Mouse (Mus musculus): ENCODE data around the gene Pank2. TPM values are rescaled to one million over a fixed set of nuclear protein-coding genes. Genes with fewer than 3 reads are reported as not detected.
"Not testable (repeated sequence)": the region's sequence is repeated elsewhere in the genome, so short reads cannot be mapped to it uniquely, and the experiment has no call there.

Pank2 gene
- total and polyA plus RNA-seq, 3 experiments, result 8.5 to 25.4 (median 20.7) TPM

GRCm38 (mm10) chr2:131222562-131222961 lies 39.7 kb upstream of the Pank2 start:
- H3K79me2 ChIP-seq (replicated peaks; ENCODE audit: control insufficient read depth, insufficient read depth, low read length), result no peaks in the 10 kb centered on the region
- intact Hi-C loops (cut with DNase I), result no loop called here
- TF ChIP-seq EP300 (IDR thresholded peaks at IDR 0.05; ENCODE audit: insufficient read depth, low read depth, low read length), result no peak
- TF ChIP-seq CTCF (IDR thresholded peaks at IDR 0.05), result no peak
- TF ChIP-seq POLR2A (IDR thresholded peaks at IDR 0.05; ENCODE audit: insufficient read depth, low read depth, low read length), result no peak
- H3K9ac ChIP-seq (ENCODE audit: low read depth, low read length), result no peak overlapping the region
- H3K4me1 ChIP-seq (ENCODE audit: control insufficient read depth, insufficient read depth, low read length), result peaks cover 1% of the 10 kb centered on the region
- H3K27ac ChIP-seq, result no peak overlapping the region
- DNase-seq, result peak in 1 of 2 experiments; percentile 37
- 14% methylated on average over 5 of the region's 5 CpGs for WGBS
- no peaks in the 10 kb centered on the region for H3K27me3 ChIP-seq (ENCODE audit: control insufficient read depth, insufficient read depth, low read length)
- H3K36me3 ChIP-seq (ENCODE audit: control insufficient read depth, insufficient read depth, low read length), result no peaks in the 10 kb centered on the region
- H3K4me3 ChIP-seq, result no peak overlapping the region

- H3K79me2 ChIP-seq (replicated peaks; ENCODE audit: control insufficient read depth, insufficient read depth, low read length), result no peaks in the 10 kb centered on the region
- no peak for DNase-seq
- TF ChIP-seq CTCF (IDR thresholded peaks at IDR 0.05) (no peak), POLR2A (IDR thresholded peaks at IDR 0.05; ENCODE audit: insufficient read depth, low read depth, low read length) (no peak), EP300 (IDR thresholded peaks at IDR 0.05; ENCODE audit: insufficient read depth, low read depth, low read length) (no peak)
- no peaks in the 10 kb centered on the region for H3K27me3 ChIP-seq (ENCODE audit: control insufficient read depth, insufficient read depth, low read length)
- no peaks in the 10 kb centered on the region for H3K36me3 ChIP-seq (ENCODE audit: control insufficient read depth, insufficient read depth, low read length)
- 83% methylated on average over 1 of the region's 1 CpGs for WGBS
- H3K4me3 ChIP-seq, result no peak overlapping the region
- H3K9ac ChIP-seq (ENCODE audit: low read depth, low read length), result no peak overlapping the region
- no peak overlapping the region for H3K27ac ChIP-seq
- intact Hi-C loops (cut with DNase I), result no loop called here
- H3K4me1 ChIP-seq (ENCODE audit: control insufficient read depth, insufficient read depth, low read length), result peaks cover 1% of the 10 kb centered on the region; the same call in 1 of the 2 replicates
These were observed 38.7 kb upstream of the Pank2 start for GRCm38 (mm10) chr2:131223569-131223968.

GRCm38 (mm10) chr2:131225178-131225577 lies 37.1 kb upstream of the Pank2 start:
- 84% methylated on average over 6 of the region's 6 CpGs for WGBS

GRCm38 (mm10) chr2:131226669-131227068 lies 35.6 kb upstream of the Pank2 start:
- H3K9ac ChIP-seq (ENCODE audit: low read depth, low read length); H3K27ac ChIP-seq; DNase-seq; H3K4me3 ChIP-seq; H3K79me2 ChIP-seq (replicated peaks; ENCODE audit: control insufficient read depth, insufficient read depth, low read length); intact Hi-C loops (cut with DNase I); H3K27me3 ChIP-seq (ENCODE audit: control insufficient read depth, insufficient read depth, low read length); H3K36me3 ChIP-seq (ENCODE audit: control insufficient read depth, insufficient read depth, low read length); H3K4me1 ChIP-seq (ENCODE audit: control insufficient read depth, insufficient read depth, low read length): not testable (repeated sequence)
- 31% methylated on average over 2 of the region's 2 CpGs for WGBS

More at GRCm38 (mm10) chr2:131225178-131225577, 37.1 kb upstream of the Pank2 start:
- Histone ChIP-seq H3K27ac (no peak overlapping the region), H3K27me3 (ENCODE audit: control insufficient read depth, insufficient read depth, low read length) (no peaks in the 10 kb centered on the region), H3K4me1 (ENCODE audit: control insufficient read depth, insufficient read depth, low read length) (peaks cover 1% of the 10 kb centered on the region; the same call in 1 of the 2 replicates), H3K9ac (ENCODE audit: low read depth, low read length) (no peak overlapping the region), H3K4me3 (no peak overlapping the region), H3K79me2 (replicated peaks; ENCODE audit: control insufficient read depth, insufficient read depth, low read length) (no peaks in the 10 kb centered on the region), H3K36me3 (ENCODE audit: control insufficient read depth, insufficient read depth, low read length) (no peaks in the 10 kb centered on the region)
- intact Hi-C loops (cut with DNase I), result no loop called here
- TF ChIP-seq CTCF (IDR thresholded peaks at IDR 0.05), result no peak
- no peak for TF ChIP-seq EP300 (IDR thresholded peaks at IDR 0.05; ENCODE audit: insufficient read depth, low read depth, low read length)
- no peak for TF ChIP-seq POLR2A (IDR thresholded peaks at IDR 0.05; ENCODE audit: insufficient read depth, low read depth, low read length)
- DNase-seq, result no peak

- Histone ChIP-seq H3K9ac (ENCODE audit: low read depth, low read length) (no peak overlapping the region), H3K36me3 (ENCODE audit: control insufficient read depth, insufficient read depth, low read length) (no peaks in the 10 kb centered on the region), H3K4me3 (no peak overlapping the region), H3K79me2 (replicated peaks; ENCODE audit: control insufficient read depth, insufficient read depth, low read length) (no peaks in the 10 kb centered on the region), H3K27ac (no peak overlapping the region), H3K27me3 (ENCODE audit: control insufficient read depth, insufficient read depth, low read length) (no peaks in the 10 kb centered on the region), H3K4me1 (ENCODE audit: control insufficient read depth, insufficient read depth, low read length) (no peaks in the 10 kb centered on the region)
- TF ChIP-seq EP300 (IDR thresholded peaks at IDR 0.05; ENCODE audit: insufficient read depth, low read depth, low read length), result no peak
- no peak for TF ChIP-seq CTCF (IDR thresholded peaks at IDR 0.05)
- no peak for TF ChIP-seq POLR2A (IDR thresholded peaks at IDR 0.05; ENCODE audit: insufficient read depth, low read depth, low read length)
- intact Hi-C loops (cut with DNase I), result no loop called here
- DNase-seq, result no peak
- WGBS, result 76% methylated on average over 3 of the region's 3 CpGs
These were observed 35.1 kb upstream of the Pank2 start for GRCm38 (mm10) chr2:131227243-131227642.

GRCm38 (mm10) chr2:131232558-131232957 lies 29.7 kb upstream of the Pank2 start:
- H3K27ac ChIP-seq, result no peak overlapping the region
- no peak for TF ChIP-seq EP300 (IDR thresholded peaks at IDR 0.05; ENCODE audit: insufficient read depth, low read depth, low read length)
- no peak for TF ChIP-seq CTCF (IDR thresholded peaks at IDR 0.05)
- TF ChIP-seq POLR2A (IDR thresholded peaks at IDR 0.05; ENCODE audit: insufficient read depth, low read depth, low read length), result no peak
- no peak overlapping the region for H3K4me3 ChIP-seq
- H3K9ac ChIP-seq (ENCODE audit: low read depth, low read length), result no peak overlapping the region
- intact Hi-C loops (cut with DNase I), result no loop called here
- no peaks in the 10 kb centered on the region for H3K79me2 ChIP-seq (replicated peaks; ENCODE audit: control insufficient read depth, insufficient read depth, low read length)
- DNase-seq, result no peak
- 92% methylated on average over 2 of the region's 2 CpGs for WGBS
- H3K27me3 ChIP-seq (ENCODE audit: control insufficient read depth, insufficient read depth, low read length), result no peaks in the 10 kb centered on the region
- H3K4me1 ChIP-seq (ENCODE audit: control insufficient read depth, insufficient read depth, low read length), result peaks cover 8% of the 10 kb centered on the region
- no peaks in the 10 kb centered on the region for H3K36me3 ChIP-seq (ENCODE audit: control insufficient read depth, insufficient read depth, low read length)

Measured in heart, adult 2 months (tissue).